Mouse (Mus musculus) heart, postnatal 4 days (tissue): ENCODE data around the gene Nlk. TPM values are rescaled to one million over a fixed set of nuclear protein-coding genes. Genes with fewer than 3 reads are reported as not detected.
"Not testable (repeated sequence)": the region's sequence is repeated elsewhere in the genome, so short reads cannot be mapped to it uniquely, and the experiment has no call there.

ENCODE experiments used
- DNase-seq: peaks from one replicate; pipeline ENCODE4 v3.0.0; 2021
- total RNA-seq, 2 experiments: library from RNA; stranded (reverse); gene quantifications; 2 replicates each; pipeline ENCODE4 v1.2.3; 2021

The Nlk gene
- total RNA-seq, 2 experiments from 2014 or later = 20.6 to 20.8 TPM

- DNase-seq = no peak
These were observed 152.6 kb downstream of the Nlk start for GRCm38 (mm10) chr11:78544449-78545111.

GRCm38 (mm10) chr11:78540358-78540757, 156.8 kb downstream of the Nlk start:
- DNase-seq = no peak

GRCm38 (mm10) chr11:78536690-78537084, 160.5 kb downstream of the Nlk start:
- DNase-seq = no peak

GRCm38 (mm10) chr11:78536080-78536689, 161.0 kb downstream of the Nlk start, which contains the start of the genes Tnfaip1 and Ift20:
Gene Tnfaip1 (minus strand): TSS chr11:78536332.
Gene Ift20 (plus strand): TSS chr11:78536361.
- peak; percentile 97 for DNase-seq

GRCm38 (mm10) chr11:78535376-78536079, 161.6 kb downstream of the Nlk start:
- peak; percentile 53 for DNase-seq

GRCm38 (mm10) chr11:78534516-78534915, 162.7 kb downstream of the Nlk start:
- no peak for DNase-seq

GRCm38 (mm10) chr11:78531515-78531914, 165.7 kb downstream of the Nlk start:
- not testable (repeated sequence) for DNase-seq

GRCm38 (mm10) chr11:78531046-78531445, 166.1 kb downstream of the Nlk start:
- DNase-seq = peak; percentile 73

GRCm38 (mm10) chr11:78530001-78530400, 167.2 kb downstream of the Nlk start:
- DNase-seq = no peak

GRCm38 (mm10) chr11:78528714-78529113, 168.5 kb downstream of the Nlk start:
- DNase-seq = no peak

GRCm38 (mm10) chr11:78524838-78525237, 172.3 kb downstream of the Nlk start:
- no peak for DNase-seq

- no peak for DNase-seq
These were observed 173.8 kb downstream of the Nlk start for GRCm38 (mm10) chr11:78523241-78523955.

GRCm38 (mm10) chr11:78522481-78522997, 174.6 kb downstream of the Nlk start:
- no peak for DNase-seq

GRCm38 (mm10) chr11:78521880-78522279, 175.3 kb downstream of the Nlk start:
- no peak for DNase-seq

- DNase-seq = no peak
These were observed 178.2 kb downstream of the Nlk start for GRCm38 (mm10) chr11:78518931-78519330.

Other genes starting within 250 kb of the Nlk start
- 1 to 10 TPM; 2.3 to 3.5 TPM for gene Slc46a1, start 231.7 kb downstream of the Nlk start, total RNA-seq
- gene Sarm1, start 199.6 kb downstream of the Nlk start, total RNA-seq = under 1 TPM; 0.12 to 0.27 TPM
- 1 to 10 TPM; 4.8 to 8.6 TPM for gene Vtn, start 198.3 kb downstream of the Nlk start, total RNA-seq
- gene Sebox, start 193.9 kb downstream of the Nlk start, total RNA-seq = not detected
- 10 to 100 TPM; 18.3 to 19.6 TPM for gene Tmem199, start 185.2 kb downstream of the Nlk start, total RNA-seq
- 100 to 1,000 TPM; 148 to 152 TPM for gene Poldip2, start 185.2 kb downstream of the Nlk start, total RNA-seq
- gene Tnfaip1, start 161.0 kb downstream of the Nlk start, total RNA-seq = 10 to 100 TPM; 69.6 to 71.6 TPM
- 10 to 100 TPM; 56.3 to 58.9 TPM for gene Ift20, start 161.0 kb downstream of the Nlk start, total RNA-seq
- 10 to 100 TPM; 31.4 to 32.3 TPM for gene Tmem97, start 146.6 kb downstream of the Nlk start, total RNA-seq
- 10 to 100 TPM; 22.2 to 22.3 TPM for gene Ccnq, start 54.4 kb upstream of the Nlk start, total RNA-seq
- 10 to 100 TPM; 33.0 to 34.3 TPM for gene Lyrm9, start 129.2 kb upstream of the Nlk start, total RNA-seq
- 1 to 10 TPM; 5.6 to 6.5 TPM for gene Nos2, start 223.4 kb upstream of the Nlk start, total RNA-seq